Mouse (Mus musculus) limb, embryonic 15.5 days (tissue): Measurements from ENCODE around the gene C1qtnf3. TPM values are rescaled to one million over a fixed set of nuclear protein-coding genes. Genes with fewer than 3 reads are reported as not detected.

Source experiments
- ATAC-seq: fragments of 200-750 bp; cut with Nextera tagmentation; 2 replicates; pipeline ENCODE4 v1.8.0; 2017; ENCODE audit warnings: low read depth, moderate TSS enrichment; ENCODE audit not compliant: insufficient number of reproducible peaks, low FRiP score, low TSS enrichment
- H3K27ac ChIP-seq: fragments of 300-500 bp; sonication (generic); 2 replicates; pipeline ENCODE4 v1.5.1; 2015; ENCODE audit warnings: moderate library complexity, mild to moderate bottlenecking, inconsistent platforms
- H3K27me3 ChIP-seq: fragments of 300-500 bp; sonication (generic); 2 replicates; pipeline ENCODE4 v1.6.1; 2015; ENCODE audit warnings: inconsistent platforms
- H3K36me3 ChIP-seq: fragments of 300-500 bp; sonication (generic); 2 replicates; pipeline ENCODE4 v1.6.1; 2015; ENCODE audit warnings: inconsistent platforms
- H3K4me1 ChIP-seq: fragments of 300-500 bp; sonication (generic); 2 replicates; pipeline ENCODE4 v1.6.1; 2015; ENCODE audit warnings: inconsistent platforms
- H3K4me2 ChIP-seq: fragments of 300-500 bp; sonication (generic); 2 replicates; pipeline ENCODE4 v1.6.1; 2015; ENCODE audit warnings: mild to moderate bottlenecking, inconsistent platforms
- H3K4me3 ChIP-seq: fragments of 300-500 bp; sonication (generic); 2 replicates; pipeline ENCODE4 v1.5.1; 2015; ENCODE audit warnings: mild to moderate bottlenecking, inconsistent platforms
- H3K9ac ChIP-seq: fragments of 300-500 bp; sonication (generic); 2 replicates; pipeline ENCODE4 v1.6.1; 2015; ENCODE audit warnings: inconsistent platforms
- H3K9me3 ChIP-seq: fragments of 300-500 bp; sonication (generic); 2 replicates; pipeline ENCODE4 v1.6.1; 2016; ENCODE audit warnings: inconsistent platforms
- WGBS: fragments of 180-500 bp; shearing (Covaris S2); methylation state at CpG from one replicate; pipeline ENCODE4 v1.1.7; 2015; 5-methylcytosine and 5-hydroxymethylcytosine counted together
- polyA plus RNA-seq: library from polyadenylated mRNA; unstranded; fragments of >200 nt; fragmentation: Nextera tagmentation; extraction: Ambion mirVana; gene quantifications from 2 replicates; pipeline ENCODE4 v1.2.1, GENCODE M21; 2015

Gene C1qtnf3
- 167 and 188 TPM in 2 replicates for polyA plus RNA-seq

GRCm38 (mm10) chr15:10951951-10952759, at the start of gene C1qtnf3:
Gene C1qtnf3 (plus strand): TSS chr15:10952332.
- WGBS = 36% methylated on average over 23 of the region's 23 CpGs
- peaks cover 16% of the 10 kb centered on the region for H3K4me1 ChIP-seq
- ATAC-seq = peak; percentile 53; the same call in 1 of the 2 replicates
- peak within 1 kb of the TSS; percentile 81 for H3K27ac ChIP-seq
- H3K9me3 ChIP-seq = no peaks in the 10 kb centered on the region
- H3K9ac ChIP-seq = peak within 1 kb of the TSS; percentile 10; the same call in 1 of the 2 replicates
- peak within 1 kb of the TSS; percentile 29 for H3K4me3 ChIP-seq
- H3K36me3 ChIP-seq = no peaks in the 10 kb centered on the region
- H3K27me3 ChIP-seq = no peaks in the 10 kb centered on the region
- peak within 1 kb of the TSS; percentile 27 for H3K4me2 ChIP-seq

- no peak overlapping the region for H3K4me3 ChIP-seq
- no peaks in the 10 kb centered on the region for H3K36me3 ChIP-seq
- no peak overlapping the region for H3K9ac ChIP-seq
- H3K9me3 ChIP-seq = no peaks in the 10 kb centered on the region
- 86% methylated on average over 4 of the region's 4 CpGs for WGBS
- no peak overlapping the region for H3K27ac ChIP-seq
- H3K4me1 ChIP-seq = peaks cover 6% of the 10 kb centered on the region; the same call in 1 of the 2 replicates
- no peak for ATAC-seq
- H3K27me3 ChIP-seq = no peaks in the 10 kb centered on the region
- H3K4me2 ChIP-seq = no peak overlapping the region
Observed at GRCm38 (mm10) chr15:10902360-10902759, 49.8 kb upstream of the C1qtnf3 start.

- no peak overlapping the region for H3K4me3 ChIP-seq
- H3K9ac ChIP-seq = no peak overlapping the region
- no peak overlapping the region for H3K27ac ChIP-seq
- H3K9me3 ChIP-seq = no peaks in the 10 kb centered on the region
- H3K4me2 ChIP-seq = no peak overlapping the region
- WGBS = 75% methylated on average over 4 of the region's 4 CpGs
- no peaks in the 10 kb centered on the region for H3K4me1 ChIP-seq
- no peaks in the 10 kb centered on the region for H3K27me3 ChIP-seq
- ATAC-seq = no peak
- H3K36me3 ChIP-seq = no peaks in the 10 kb centered on the region
Observed at GRCm38 (mm10) chr15:10916611-10917311, 35.4 kb upstream of the C1qtnf3 start.

- no peaks in the 10 kb centered on the region for H3K36me3 ChIP-seq
- no peak overlapping the region for H3K4me2 ChIP-seq
- H3K9me3 ChIP-seq = no peaks in the 10 kb centered on the region
- no peaks in the 10 kb centered on the region for H3K4me1 ChIP-seq
- H3K27ac ChIP-seq = no peak overlapping the region
- no peak for ATAC-seq
- no peak overlapping the region for H3K4me3 ChIP-seq
- H3K9ac ChIP-seq = no peak overlapping the region
- WGBS = 85% methylated on average over 3 of the region's 3 CpGs
- H3K27me3 ChIP-seq = no peaks in the 10 kb centered on the region
Observed at GRCm38 (mm10) chr15:10917312-10917660, 34.8 kb upstream of the C1qtnf3 start.

GRCm38 (mm10) chr15:10920212-10920611, 31.9 kb upstream of the C1qtnf3 start:
- Histone ChIP-seq H3K9ac (no peak overlapping the region), H3K4me3 (no peak overlapping the region), H3K4me1 (no peaks in the 10 kb centered on the region), H3K27me3 (no peaks in the 10 kb centered on the region), H3K36me3 (no peaks in the 10 kb centered on the region), H3K27ac (no peak overlapping the region), H3K4me2 (no peak overlapping the region), H3K9me3 (no peaks in the 10 kb centered on the region)
- WGBS = 76% methylated on average over 5 of the region's 5 CpGs
- no peak for ATAC-seq

- Histone ChIP-seq H3K9ac (no peak overlapping the region), H3K27ac (no peak overlapping the region), H3K9me3 (no peaks in the 10 kb centered on the region), H3K27me3 (no peaks in the 10 kb centered on the region), H3K4me2 (no peak overlapping the region), H3K4me3 (no peak overlapping the region), H3K36me3 (no peaks in the 10 kb centered on the region), H3K4me1 (no peaks in the 10 kb centered on the region)
- 17% methylated on average over 4 of the region's 4 CpGs for WGBS
- no peak for ATAC-seq
Observed at GRCm38 (mm10) chr15:10921064-10921463, 31.1 kb upstream of the C1qtnf3 start.

- H3K9me3 ChIP-seq = no peaks in the 10 kb centered on the region
- H3K9ac ChIP-seq = no peak overlapping the region
- H3K4me3 ChIP-seq = no peak overlapping the region
- H3K36me3 ChIP-seq = no peaks in the 10 kb centered on the region
- H3K27ac ChIP-seq = no peak overlapping the region
- no peaks in the 10 kb centered on the region for H3K27me3 ChIP-seq
- no peak for ATAC-seq
- no peak overlapping the region for H3K4me2 ChIP-seq
- no peaks in the 10 kb centered on the region for H3K4me1 ChIP-seq
Observed at GRCm38 (mm10) chr15:10922061-10922460, 30.1 kb upstream of the C1qtnf3 start.

- ATAC-seq = no peak
- Histone ChIP-seq H3K36me3 (no peaks in the 10 kb centered on the region), H3K9me3 (no peaks in the 10 kb centered on the region), H3K4me3 (no peak overlapping the region), H3K4me2 (no peak overlapping the region), H3K27ac (no peak overlapping the region), H3K4me1 (no peaks in the 10 kb centered on the region), H3K9ac (no peak overlapping the region), H3K27me3 (no peaks in the 10 kb centered on the region)
- WGBS = 49% methylated on average over 3 of the region's 3 CpGs
Observed at GRCm38 (mm10) chr15:10922570-10922969, 29.6 kb upstream of the C1qtnf3 start.

- Histone ChIP-seq H3K4me2 (no peak overlapping the region), H3K4me1 (no peaks in the 10 kb centered on the region), H3K27ac (no peak overlapping the region), H3K27me3 (no peaks in the 10 kb centered on the region), H3K36me3 (no peaks in the 10 kb centered on the region), H3K4me3 (no peak overlapping the region), H3K9me3 (no peaks in the 10 kb centered on the region), H3K9ac (no peak overlapping the region)
- 69% methylated on average over 4 of the region's 4 CpGs for WGBS
- no peak for ATAC-seq
Observed at GRCm38 (mm10) chr15:10923076-10923995, 28.8 kb upstream of the C1qtnf3 start.

- Histone ChIP-seq H3K36me3 (no peaks in the 10 kb centered on the region), H3K27ac (no peak overlapping the region), H3K4me3 (no peak overlapping the region), H3K4me2 (no peak overlapping the region), H3K9me3 (no peaks in the 10 kb centered on the region), H3K27me3 (no peaks in the 10 kb centered on the region), H3K4me1 (no peaks in the 10 kb centered on the region), H3K9ac (no peak overlapping the region)
- WGBS = 48% methylated on average over 8 of the region's 8 CpGs
- no peak for ATAC-seq
Observed at GRCm38 (mm10) chr15:10927325-10927724, 24.8 kb upstream of the C1qtnf3 start.

- Histone ChIP-seq H3K27ac (peak overlapping the region; percentile 17; the same call in 1 of the 2 replicates), H3K9me3 (no peaks in the 10 kb centered on the region), H3K27me3 (no peaks in the 10 kb centered on the region), H3K4me1 (no peaks in the 10 kb centered on the region), H3K36me3 (no peaks in the 10 kb centered on the region), H3K4me3 (no peak overlapping the region), H3K9ac (no peak overlapping the region), H3K4me2 (no peak overlapping the region)
- 66% methylated on average over 5 of the region's 5 CpGs for WGBS
- ATAC-seq = peak; percentile 61; the same call in 1 of the 2 replicates
Observed at GRCm38 (mm10) chr15:10928633-10929270, 23.4 kb upstream of the C1qtnf3 start.
